Mouse (Mus musculus) lung, postnatal 0 days (tissue): ENCODE measurements around the gene Gpd2. TPM values are rescaled to one million over a fixed set of nuclear protein-coding genes. Genes with fewer than 3 reads are reported as not detected.

Experiments
- ATAC-seq: fragments of 200-750 bp; cut with Nextera tagmentation; 2 replicates; pipeline ENCODE4 v1.8.0; 2017; ENCODE audit warnings: moderate library complexity
- DNase-seq: peaks from one replicate; pipeline ENCODE4 v3.0.0-alpha.2; 2016; ENCODE audit warnings: low spot score
- H3K27ac ChIP-seq: fragments of 300-500 bp; sonication (generic); 2 replicates; pipeline ENCODE4 v1.5.1; 2014; ENCODE audit warnings: antibody characterized with exemption, mild to moderate bottlenecking, low read length, mixed read lengths
- H3K27me3 ChIP-seq: fragments of 300-500 bp; sonication (generic); replicated peaks from 2 replicates; pipeline ENCODE4 v1.6.1; 2014; ENCODE audit warnings: low read length, mixed read lengths; ENCODE audit not compliant: insufficient read depth
- H3K36me3 ChIP-seq: fragments of 300-500 bp; sonication (generic); 2 replicates; pipeline ENCODE4 v1.6.1; 2014; ENCODE audit warnings: low read length, mixed read lengths; ENCODE audit not compliant: insufficient read depth
- H3K4me1 ChIP-seq: fragments of 300-500 bp; sonication (generic); 2 replicates; pipeline ENCODE4 v1.6.1; 2014; ENCODE audit warnings: antibody characterized with exemption, low read depth, low read length, mixed read lengths; ENCODE audit not compliant: insufficient read depth
- H3K4me2 ChIP-seq: fragments of 300-500 bp; sonication (generic); replicated peaks from 2 replicates; pipeline ENCODE4 v1.6.1; 2014; ENCODE audit warnings: low read depth, mild to moderate bottlenecking, low read length, moderate library complexity, mixed read lengths
- H3K4me3 ChIP-seq: fragments of 300-500 bp; sonication (generic); 2 replicates; pipeline ENCODE4 v1.5.1; 2014; ENCODE audit warnings: low read depth, low read length
- H3K9ac ChIP-seq: fragments of 300-500 bp; sonication (generic); replicated peaks from 2 replicates; pipeline ENCODE4 v1.6.1; 2014; ENCODE audit warnings: low read depth, mild to moderate bottlenecking
- H3K9me3 ChIP-seq: fragments of 300-500 bp; sonication (generic); 2 replicates; pipeline ENCODE4 v1.6.1; 2016; ENCODE audit warnings: low read length, mixed read lengths
- CTCF ChIP-seq: IDR thresholded peaks from 2 replicates; pipeline ENCODE4 v1.5.1; 2016; ENCODE audit warnings: antibody characterized with exemption, mild to moderate bottlenecking
- EP300 ChIP-seq: IDR thresholded peaks from 2 replicates; pipeline ENCODE4 v1.6.1; 2016; ENCODE audit warnings: antibody characterized with exemption, mild to moderate bottlenecking, control low read depth
- WGBS: fragments of 180-500 bp; shearing (Covaris S2); extraction: QIAGEN DNeasy Blood & Tissue Kit; methylation state at CpG from one replicate; pipeline ENCODE4 v1.1.7; 2014; 5-methylcytosine and 5-hydroxymethylcytosine counted together
- polyA plus RNA-seq: library from polyadenylated mRNA; unstranded; fragments of >200 nt; fragmentation: Nextera tagmentation; extraction: Ambion mirVana; gene quantifications from 2 replicates; pipeline ENCODE4 v1.2.1, GENCODE M21; 2015

The Gpd2 gene
- polyA plus RNA-seq, 1 experiment from 2014 or later = 12.9 TPM

GRCm38 (mm10) chr2:57411551-57411950, 174.1 kb downstream of the Gpd2 start:
- 89% methylated on average over 2 of the region's 2 CpGs for WGBS
- H3K36me3 ChIP-seq = no peaks in the 10 kb centered on the region
- no peak for DNase-seq
- ATAC-seq = no peak
- H3K4me3 ChIP-seq = no peak overlapping the region
- H3K27ac ChIP-seq = no peak overlapping the region
- no peaks in the 10 kb centered on the region for H3K4me1 ChIP-seq
- no peak overlapping the region for H3K9ac ChIP-seq
- no peak for TF ChIP-seq EP300
- TF ChIP-seq CTCF = no peak
- H3K9me3 ChIP-seq = no peaks in the 10 kb centered on the region
- H3K4me2 ChIP-seq = no peak overlapping the region
- H3K27me3 ChIP-seq = no peaks in the 10 kb centered on the region

DNA sequence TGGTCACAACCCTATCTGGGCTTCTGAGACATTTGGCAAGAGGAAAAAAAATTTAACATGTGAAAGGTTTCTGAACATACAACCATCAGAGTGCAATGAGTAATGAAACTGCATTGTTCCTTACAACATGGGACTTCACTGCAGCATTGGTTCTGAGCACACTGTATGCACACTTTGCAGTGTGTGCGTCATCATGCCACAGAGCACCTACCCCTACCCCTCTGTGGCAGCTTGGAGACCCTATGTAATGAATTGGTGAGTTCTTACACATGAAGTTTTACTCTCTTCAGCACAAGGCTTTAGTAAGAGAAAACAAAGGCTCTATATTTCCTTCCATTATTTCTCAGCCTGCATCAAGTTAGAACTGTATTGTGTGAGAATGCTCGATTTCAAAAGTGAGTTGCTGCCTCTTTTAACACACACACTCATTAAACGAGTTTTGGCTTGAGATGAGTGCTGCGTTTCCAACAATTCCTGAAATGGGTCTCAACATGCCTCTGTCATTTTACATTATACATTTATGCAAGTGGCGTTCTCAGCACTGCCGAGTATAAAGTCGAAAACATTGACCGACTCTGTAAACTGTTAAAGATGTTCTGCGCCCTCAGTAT, 177.2 kb downstream of the Gpd2 start:
- no peaks in the 10 kb centered on the region for H3K27me3 ChIP-seq
- H3K36me3 ChIP-seq = no peaks in the 10 kb centered on the region
- TF ChIP-seq EP300 (no peak), CTCF (no peak)
- no peaks in the 10 kb centered on the region for H3K9me3 ChIP-seq
- DNase-seq = no peak
- H3K4me3 ChIP-seq = no peak overlapping the region
- H3K27ac ChIP-seq = no peak overlapping the region
- H3K4me2 ChIP-seq = no peak overlapping the region
- no peaks in the 10 kb centered on the region for H3K4me1 ChIP-seq
- no peak for ATAC-seq
- no peak overlapping the region for H3K9ac ChIP-seq
- WGBS = 76% methylated on average over 9 of the region's 9 CpGs

DNA sequence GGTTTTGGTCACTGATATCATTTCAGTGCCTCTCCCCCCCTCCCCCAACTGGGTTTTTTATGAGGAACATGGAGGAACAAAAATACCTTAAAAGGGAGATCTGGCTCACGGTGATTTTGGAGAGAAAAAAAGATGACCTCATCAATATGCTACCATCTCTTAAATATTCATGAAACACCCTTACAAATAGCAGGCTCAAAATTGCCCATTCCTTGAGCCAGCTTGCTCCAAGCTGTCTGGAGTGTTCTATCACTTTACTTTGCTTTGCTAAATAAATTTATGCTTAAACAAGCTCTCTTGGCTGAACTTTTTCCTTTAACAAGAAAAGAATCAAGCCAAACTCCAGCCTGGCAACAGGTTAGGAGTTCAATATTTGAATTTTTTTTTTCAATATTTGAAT, 179.3 kb downstream of the Gpd2 start:
- Histone ChIP-seq H3K4me1 (no peaks in the 10 kb centered on the region), H3K4me3 (no peak overlapping the region), H3K36me3 (no peaks in the 10 kb centered on the region), H3K4me2 (no peak overlapping the region), H3K27me3 (no peaks in the 10 kb centered on the region), H3K27ac (no peak overlapping the region), H3K9ac (no peak overlapping the region), H3K9me3 (no peaks in the 10 kb centered on the region)
- ATAC-seq (no peak), DNase-seq (no peak)
- WGBS = 55% methylated on average over 1 of the region's 1 CpGs
- TF ChIP-seq EP300 (no peak), CTCF (no peak)

Other genes starting within 250 kb of the Gpd2 start
- gene Nr4a2, start 113.6 kb upstream of the Gpd2 start, polyA plus RNA-seq = 2.7 and 2.9 TPM in 2 replicates